Mouse (Mus musculus) lung, embryonic 14.5 days (tissue): ENCODE results near the gene Tlr7. TPM values are rescaled to one million over a fixed set of nuclear protein-coding genes. Genes with fewer than 3 reads are reported as not detected.
"Not testable (repeated sequence)": the region's sequence is repeated elsewhere in the genome, so short reads cannot be mapped to it uniquely, and the experiment has no call there.

Experiments
- ATAC-seq: fragments of 200-750 bp; cut with Nextera tagmentation; 2 replicates; pipeline ENCODE4 v1.8.0; 2017; ENCODE audit warnings: mild to moderate bottlenecking, moderate TSS enrichment, moderate library complexity; ENCODE audit not compliant: insufficient read depth
- DNase-seq: peaks from one replicate; pipeline ENCODE4 v3.0.0-alpha.2; 2015
- H3K27ac ChIP-seq: fragments of 300-500 bp; sonication (generic); 2 replicates; pipeline ENCODE4 v1.5.1; 2014; ENCODE audit warnings: low read depth, mild to moderate bottlenecking, moderate library complexity
- H3K27me3 ChIP-seq: fragments of 300-500 bp; sonication (generic); 2 replicates; pipeline ENCODE4 v1.6.1; 2014; ENCODE audit warnings: low read length, control low read depth; ENCODE audit not compliant: insufficient read depth
- H3K36me3 ChIP-seq: fragments of 300-500 bp; sonication (generic); 2 replicates; pipeline ENCODE4 v1.6.1; 2014; ENCODE audit warnings: control low read depth; ENCODE audit not compliant: insufficient read depth
- H3K4me1 ChIP-seq: fragments of 300-500 bp; sonication (generic); 2 replicates; pipeline ENCODE4 v1.6.1; 2014; ENCODE audit warnings: antibody characterized with exemption, control low read depth; ENCODE audit not compliant: insufficient read depth
- H3K4me2 ChIP-seq: fragments of 300-500 bp; sonication (generic); 2 replicates; pipeline ENCODE4 v1.6.1; 2014; ENCODE audit warnings: mild to moderate bottlenecking
- H3K4me3 ChIP-seq: fragments of 300-500 bp; sonication (generic); 2 replicates; pipeline ENCODE4 v1.5.1; 2014; ENCODE audit warnings: low read depth, low read length
- H3K9ac ChIP-seq: fragments of 300-500 bp; sonication (generic); 2 replicates; pipeline ENCODE4 v1.6.1; 2014
- H3K9me3 ChIP-seq: fragments of 300-500 bp; sonication (generic); 2 replicates; pipeline ENCODE4 v1.6.1; 2016; ENCODE audit warnings: low read depth, low read length, control low read depth
- CTCF ChIP-seq: IDR thresholded peaks from 2 replicates; pipeline ENCODE4 v1.5.1; 2016; ENCODE audit warnings: antibody characterized with exemption, low read depth
- WGBS: fragments of 180-500 bp; shearing (Covaris S2); extraction: QIAGEN DNeasy Blood & Tissue Kit; methylation state at CpG from one replicate; pipeline ENCODE4 v1.1.7; 2014; 5-methylcytosine and 5-hydroxymethylcytosine counted together
- polyA plus RNA-seq: library from polyadenylated mRNA; unstranded; fragments of >200 nt; fragmentation: Nextera tagmentation; extraction: Ambion mirVana; gene quantifications from 2 replicates; pipeline ENCODE4 v1.2.1, GENCODE M21; 2014

The Tlr7 gene
- 0.59 and 0.62 TPM in 2 replicates for polyA plus RNA-seq

DNA sequence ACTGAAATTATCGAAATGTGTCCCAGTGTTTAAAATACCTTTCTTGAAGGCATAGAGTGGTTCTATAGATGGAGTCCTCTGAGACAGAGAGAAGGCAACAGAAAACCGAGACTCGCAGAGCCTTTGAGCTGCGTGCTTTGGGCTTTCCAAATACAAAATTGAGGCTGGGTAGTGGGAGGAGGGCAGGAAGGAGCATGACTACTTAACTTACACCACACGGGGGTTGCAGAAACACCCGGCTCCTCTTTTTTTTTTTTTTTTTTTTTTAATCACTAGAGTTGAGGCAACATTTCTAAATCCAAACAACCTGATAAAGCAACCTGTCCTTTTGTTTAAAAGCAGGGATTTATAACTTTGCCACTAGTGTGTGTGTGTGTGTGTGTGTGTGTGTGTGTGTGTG lies at the start of gene Tlr7:
TSS of gene Tlr7 (minus strand) at position 160 of the 400 bp plus-strand sequence.
- TF ChIP-seq CTCF = no peak
- Histone ChIP-seq H3K27me3 (no peaks in the 10 kb centered on the region), H3K4me2 (no peak within 1 kb of the TSS), H3K27ac (no peak within 1 kb of the TSS), H3K36me3 (no peaks in the 10 kb centered on the region), H3K4me3 (no peak within 1 kb of the TSS), H3K9me3 (no peaks in the 10 kb centered on the region), H3K9ac (no peak within 1 kb of the TSS), H3K4me1 (no peaks in the 10 kb centered on the region)
- ATAC-seq (no peak), DNase-seq (no peak)
- 59% methylated on average over 6 of the region's 6 CpGs for WGBS

- Histone ChIP-seq H3K36me3 (no peaks in the 10 kb centered on the region), H3K27me3 (no peaks in the 10 kb centered on the region), H3K4me3 (no peak overlapping the region), H3K9ac (no peak overlapping the region), H3K9me3 (no peaks in the 10 kb centered on the region), H3K27ac (no peak overlapping the region), H3K4me2 (no peak overlapping the region), H3K4me1 (no peaks in the 10 kb centered on the region)
- DNase-seq (no peak), ATAC-seq (no peak)
- whole genome bisulfite sequencing = 58% methylated on average over 4 of the region's 4 CpGs
- TF ChIP-seq CTCF = no peak
Measured at GRCm38 (mm10) chrX:167380073-167380472, 49.7 kb upstream of the Tlr7 start.

DNA sequence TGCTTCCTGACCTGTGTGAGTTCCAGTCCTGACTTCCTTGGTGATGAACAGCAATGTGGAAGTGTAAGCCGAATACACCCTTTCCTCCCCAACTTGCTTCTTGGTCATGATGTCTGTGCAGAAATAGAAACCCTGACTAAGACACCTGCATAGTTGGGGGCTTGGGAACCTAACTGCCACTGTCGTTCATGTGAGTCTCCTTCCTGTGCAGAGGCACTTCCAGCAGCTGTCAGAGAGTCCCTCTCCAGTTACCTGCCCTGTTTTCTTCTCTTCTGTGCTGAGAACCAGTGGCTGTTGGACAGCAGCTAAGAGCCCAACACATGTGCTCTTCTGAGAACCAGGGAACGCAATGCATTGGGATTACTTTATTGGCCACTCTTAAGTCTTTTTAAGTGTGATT lies 30.9 kb upstream of the Tlr7 start:
- H3K4me2 ChIP-seq, H3K27ac ChIP-seq, H3K36me3 ChIP-seq, H3K4me1 ChIP-seq, H3K9me3 ChIP-seq, DNase-seq, H3K9ac ChIP-seq, H3K27me3 ChIP-seq, ATAC-seq, H3K4me3 ChIP-seq: not testable (repeated sequence)
- WGBS = 92% methylated on average over 3 of the region's 3 CpGs

GRCm38 (mm10) chrX:167359704-167360103 lies 29.3 kb upstream of the Tlr7 start:
- DNase-seq = no peak
- WGBS = 80% methylated on average over 7 of the region's 7 CpGs

GRCm38 (mm10) chrX:167357415-167357814 lies 27.1 kb upstream of the Tlr7 start:
- 72% methylated on average over 2 of the region's 2 CpGs for WGBS
- no peaks in the 10 kb centered on the region for H3K36me3 ChIP-seq
- H3K27me3 ChIP-seq = no peaks in the 10 kb centered on the region
- H3K4me2 ChIP-seq = no peak overlapping the region
- H3K4me3 ChIP-seq = no peak overlapping the region
- no peaks in the 10 kb centered on the region for H3K9me3 ChIP-seq
- DNase-seq = peak; percentile 33
- no peak overlapping the region for H3K9ac ChIP-seq
- no peak overlapping the region for H3K27ac ChIP-seq
- TF ChIP-seq CTCF = peak; percentile 15; the same call in 1 of the 2 replicates
- H3K4me1 ChIP-seq = no peaks in the 10 kb centered on the region
- no peak for ATAC-seq

More at GRCm38 (mm10) chrX:167359704-167360103, 29.3 kb upstream of the Tlr7 start:
- Histone ChIP-seq H3K4me1 (no peaks in the 10 kb centered on the region), H3K4me3 (no peak overlapping the region), H3K27ac (no peak overlapping the region), H3K27me3 (no peaks in the 10 kb centered on the region), H3K9me3 (no peaks in the 10 kb centered on the region), H3K9ac (no peak overlapping the region), H3K4me2 (no peak overlapping the region), H3K36me3 (0 out of 2 replicates have a peak, but pooled peaks cover 4% of the 10 kb centered on the region)
- TF ChIP-seq CTCF = no peak
- no peak for ATAC-seq

DNA sequence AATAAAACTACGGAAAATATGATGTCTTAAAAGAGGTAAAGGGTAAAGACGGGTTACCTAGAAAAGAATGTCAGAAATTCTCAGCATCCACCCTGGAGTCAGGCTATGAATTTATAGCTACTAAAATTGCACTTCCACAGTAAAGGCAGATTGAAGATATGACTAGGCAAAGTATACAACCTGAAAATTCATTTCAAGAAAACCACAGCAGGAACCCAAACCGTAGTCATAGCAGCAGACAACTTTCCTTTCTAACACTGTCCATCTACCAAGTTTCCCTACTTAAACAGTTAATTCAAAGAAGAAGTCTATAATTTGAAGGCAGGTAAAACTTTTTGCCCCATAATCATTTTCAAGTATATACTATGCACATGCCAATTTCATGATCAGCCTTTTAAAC lies 25.6 kb upstream of the Tlr7 start:
- DNase-seq (no peak), ATAC-seq (no peak)
- 83% methylated on average over 3 of the region's 3 CpGs for WGBS
- Histone ChIP-seq H3K9me3 (no peaks in the 10 kb centered on the region), H3K27ac (no peak overlapping the region), H3K36me3 (no peaks in the 10 kb centered on the region), H3K4me3 (no peak overlapping the region), H3K27me3 (no peaks in the 10 kb centered on the region), H3K4me2 (no peak overlapping the region), H3K9ac (no peak overlapping the region), H3K4me1 (no peaks in the 10 kb centered on the region)
- TF ChIP-seq CTCF = no peak

DNA sequence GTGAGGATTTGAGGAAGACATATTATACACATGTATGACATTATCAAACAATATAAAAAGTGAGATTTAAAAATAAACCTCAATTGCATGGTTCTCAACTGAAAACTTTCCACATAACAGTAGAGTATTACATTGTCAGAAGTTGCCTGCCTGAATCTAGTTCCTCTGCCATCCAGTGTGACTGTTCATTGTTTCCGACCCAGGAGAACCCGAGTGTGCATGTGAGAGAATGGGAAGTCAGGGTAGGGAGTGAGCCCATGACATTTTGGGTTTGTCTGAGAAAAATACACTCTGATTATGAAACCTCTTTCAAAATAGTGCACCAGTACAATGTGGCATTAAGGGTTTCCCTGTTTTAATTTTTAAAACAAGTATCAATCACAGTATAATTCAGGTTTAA lies 23.3 kb upstream of the Tlr7 start:
- H3K9me3 ChIP-seq = no peaks in the 10 kb centered on the region
- DNase-seq (no peak), ATAC-seq (no peak)
- no peak overlapping the region for H3K27ac ChIP-seq
- H3K36me3 ChIP-seq = 0 out of 2 replicates have a peak, but pooled peaks cover 3% of the 10 kb centered on the region
- no peaks in the 10 kb centered on the region for H3K4me1 ChIP-seq
- H3K4me3 ChIP-seq = no peak overlapping the region
- H3K27me3 ChIP-seq = no peaks in the 10 kb centered on the region
- H3K4me2 ChIP-seq = no peak overlapping the region
- no peak overlapping the region for H3K9ac ChIP-seq
- no peak for TF ChIP-seq CTCF
- 88% methylated on average over 2 of the region's 2 CpGs for WGBS

- no peak for TF ChIP-seq CTCF
Measured at GRCm38 (mm10) chrX:167346440-167346839, 16.1 kb upstream of the Tlr7 start.

More at GRCm38 (mm10) chrX:167346440-167346839, 16.1 kb upstream of the Tlr7 start:
- H3K9ac ChIP-seq = no peak overlapping the region
- ATAC-seq = no peak
- H3K4me3 ChIP-seq = no peak overlapping the region
- no peaks in the 10 kb centered on the region for H3K9me3 ChIP-seq
- DNase-seq = no peak
- no peak overlapping the region for H3K27ac ChIP-seq
- 0 out of 2 replicates have a peak, but pooled peaks cover 3% of the 10 kb centered on the region for H3K36me3 ChIP-seq
- H3K4me1 ChIP-seq = no peaks in the 10 kb centered on the region
- H3K4me2 ChIP-seq = no peak overlapping the region
- WGBS = 80% methylated on average over 1 of the region's 1 CpGs
- peaks cover 1% of the 10 kb centered on the region; the same call in 1 of the 2 replicates for H3K27me3 ChIP-seq
